Mouse (Mus musculus) embryo, embryonic 10 days (tissue): Measurements from ENCODE around the gene Tbx10.
"Not testable (repeated sequence)": the region's sequence is repeated elsewhere in the genome, so short reads cannot be mapped to it uniquely, and the experiment has no call there.

Source experiments
- DNase-seq: peaks from one replicate; pipeline ENCODE4 v3.0.0-alpha.2; 2015; ENCODE audit warnings: low spot score

Tbx10 gene

GRCm38 (mm10) chr19:3992416-3992815, at the start of gene Tbx10:
Tbx10 (plus strand) TSS chr19:3992752.
- DNase-seq, result no peak

DNA sequence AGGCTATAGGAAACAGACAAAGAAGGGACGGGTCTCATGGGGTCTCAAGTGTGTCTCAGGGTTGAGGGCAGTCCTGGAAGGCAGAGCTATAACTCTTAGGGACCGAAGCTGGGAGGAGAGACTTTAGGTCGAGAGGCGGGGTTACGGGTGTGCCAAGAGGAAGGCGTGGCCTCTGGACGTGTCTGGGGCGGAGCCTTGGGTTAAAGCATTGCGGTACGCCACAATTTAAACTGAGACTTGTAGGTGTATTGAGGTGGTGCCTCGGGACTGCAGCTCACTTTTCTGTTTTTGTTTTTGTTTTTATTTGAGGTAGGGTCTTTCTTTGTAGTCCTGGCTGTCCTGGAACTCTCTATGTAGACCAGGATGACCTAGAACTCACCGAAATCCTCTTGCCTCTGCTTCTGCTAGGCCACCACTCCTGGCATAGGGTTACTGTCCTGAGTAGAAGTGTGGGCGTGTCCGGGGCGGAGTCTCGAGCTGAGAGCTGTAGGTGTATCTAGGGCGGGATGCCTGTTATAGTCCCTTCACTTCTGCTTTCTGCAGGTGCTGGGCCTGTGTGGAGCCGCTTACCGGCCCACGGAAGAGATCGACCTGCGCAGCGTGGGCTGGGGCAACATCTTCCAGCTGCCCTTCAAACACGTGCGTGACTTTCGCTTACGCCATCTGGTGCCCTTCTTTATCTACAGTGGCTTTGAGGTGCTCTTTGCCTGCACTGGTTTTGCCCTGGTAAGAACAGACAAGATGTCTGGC, 49.4 kb upstream of the Tbx10 start:
- peak; percentile 30 for DNase-seq

- DNase-seq, result no peak
These were observed 46.5 kb upstream of the Tbx10 start for GRCm38 (mm10) chr19:3945872-3946564.

DNA sequence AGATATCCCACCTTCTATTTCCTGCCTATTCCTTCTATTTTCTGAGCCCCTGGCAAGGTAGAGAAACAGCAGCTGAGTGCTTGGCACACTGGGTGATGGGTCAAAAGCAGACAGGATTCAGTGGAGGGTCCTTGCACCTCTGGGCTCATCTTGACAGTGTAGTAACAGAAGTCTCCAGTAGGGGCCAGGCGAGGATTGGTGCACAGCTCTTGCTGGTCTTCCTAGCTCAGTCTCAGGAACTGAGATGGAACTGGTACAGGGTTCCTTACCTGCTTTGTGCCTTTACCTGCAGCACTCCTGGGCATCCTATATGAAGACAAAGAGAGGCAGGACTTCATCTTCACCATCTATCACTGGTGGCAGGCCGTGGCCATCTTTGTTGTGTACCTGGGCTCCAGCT, 45.8 kb upstream of the Tbx10 start:
- DNase-seq, result peak; percentile 77

GRCm38 (mm10) chr19:3947813-3948212, 44.7 kb upstream of the Tbx10 start:
- DNase-seq, result no peak

DNA sequence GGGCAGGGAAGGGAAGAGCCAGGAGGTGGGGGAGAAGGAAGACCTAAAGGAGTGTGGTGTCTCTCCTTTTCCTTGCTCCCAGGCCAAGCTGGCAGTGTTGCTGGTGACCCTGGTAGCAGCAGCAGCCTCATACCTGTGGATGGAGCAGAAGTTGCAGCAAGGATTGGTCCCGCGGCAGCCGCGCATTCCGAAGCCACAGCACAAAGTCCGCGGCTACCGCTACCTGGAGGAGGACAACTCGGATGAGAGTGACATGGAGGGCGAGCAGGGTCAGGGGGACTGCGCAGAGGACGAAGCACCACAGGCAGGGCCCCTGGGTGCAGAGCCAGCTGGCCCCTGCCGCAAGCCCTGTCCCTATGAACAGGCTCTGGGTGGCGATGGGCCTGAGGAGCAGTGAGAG, 44.0 kb upstream of the Tbx10 start:
- no peak for DNase-seq

- no peak for DNase-seq
These were observed 42.2 kb upstream of the Tbx10 start for GRCm38 (mm10) chr19:3950331-3950730.

- DNase-seq, result no peak
These were observed 41.1 kb upstream of the Tbx10 start for GRCm38 (mm10) chr19:3951461-3951860.

DNA sequence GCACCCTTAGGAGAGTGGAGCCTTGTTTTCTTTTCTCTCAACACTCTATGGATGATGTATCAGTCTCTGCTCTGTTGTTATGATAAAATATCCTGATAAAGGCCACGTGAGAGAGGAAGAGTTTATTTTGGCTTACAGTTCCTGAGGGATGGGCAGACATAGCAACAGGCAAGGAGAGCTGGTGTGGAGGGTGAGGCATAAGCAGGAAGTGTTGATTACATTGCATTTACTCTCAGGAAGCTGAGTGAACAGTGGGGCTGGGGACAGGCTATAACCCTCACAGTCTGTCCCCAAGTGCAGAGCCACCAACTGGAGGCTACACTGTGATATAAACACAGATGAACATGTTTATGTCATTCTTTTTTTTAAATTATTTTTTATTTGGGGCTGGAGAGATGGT, 40.5 kb upstream of the Tbx10 start:
- DNase-seq, result no peak

DNA sequence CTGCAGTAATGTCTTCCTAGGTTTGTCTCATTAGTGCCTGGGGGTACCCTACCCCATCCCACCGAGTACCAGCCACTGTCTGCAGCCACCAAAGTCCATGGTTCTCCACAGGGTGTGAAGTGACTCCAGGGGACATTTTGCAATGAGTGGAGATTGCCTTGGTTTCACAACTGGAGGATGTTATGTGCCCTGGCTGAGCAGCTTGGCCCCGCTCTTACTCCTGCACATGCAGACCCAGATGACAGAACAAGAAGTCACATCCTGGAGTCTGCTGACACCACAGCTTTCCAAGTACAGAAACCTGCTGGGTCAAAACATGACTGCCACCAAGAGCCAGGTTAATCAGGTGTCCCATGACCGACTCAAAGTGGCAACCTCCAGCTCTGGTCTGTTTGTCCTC, 37.5 kb upstream of the Tbx10 start:
- DNase-seq, result no peak

DNA sequence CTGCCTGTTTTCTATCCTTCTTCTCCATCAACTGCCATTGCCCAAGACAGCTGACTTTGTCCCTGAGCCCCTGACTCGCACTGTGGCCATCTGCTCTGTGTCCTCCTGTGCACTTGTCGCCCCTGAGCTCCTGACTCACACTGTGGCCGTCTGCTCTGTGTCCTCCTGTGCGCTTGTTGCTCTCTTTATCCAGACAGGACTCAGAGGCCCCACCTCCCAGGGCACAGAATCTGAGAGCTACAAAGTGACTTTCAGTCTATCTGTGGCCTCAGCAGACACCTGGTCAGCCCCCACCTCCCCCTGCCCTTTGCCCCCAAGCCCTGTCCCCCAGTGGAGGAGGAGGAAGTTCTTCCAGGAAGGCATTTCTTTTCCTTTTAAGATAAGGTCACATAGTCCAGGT, 36.7 kb upstream of the Tbx10 start:
- no peak for DNase-seq

DNA sequence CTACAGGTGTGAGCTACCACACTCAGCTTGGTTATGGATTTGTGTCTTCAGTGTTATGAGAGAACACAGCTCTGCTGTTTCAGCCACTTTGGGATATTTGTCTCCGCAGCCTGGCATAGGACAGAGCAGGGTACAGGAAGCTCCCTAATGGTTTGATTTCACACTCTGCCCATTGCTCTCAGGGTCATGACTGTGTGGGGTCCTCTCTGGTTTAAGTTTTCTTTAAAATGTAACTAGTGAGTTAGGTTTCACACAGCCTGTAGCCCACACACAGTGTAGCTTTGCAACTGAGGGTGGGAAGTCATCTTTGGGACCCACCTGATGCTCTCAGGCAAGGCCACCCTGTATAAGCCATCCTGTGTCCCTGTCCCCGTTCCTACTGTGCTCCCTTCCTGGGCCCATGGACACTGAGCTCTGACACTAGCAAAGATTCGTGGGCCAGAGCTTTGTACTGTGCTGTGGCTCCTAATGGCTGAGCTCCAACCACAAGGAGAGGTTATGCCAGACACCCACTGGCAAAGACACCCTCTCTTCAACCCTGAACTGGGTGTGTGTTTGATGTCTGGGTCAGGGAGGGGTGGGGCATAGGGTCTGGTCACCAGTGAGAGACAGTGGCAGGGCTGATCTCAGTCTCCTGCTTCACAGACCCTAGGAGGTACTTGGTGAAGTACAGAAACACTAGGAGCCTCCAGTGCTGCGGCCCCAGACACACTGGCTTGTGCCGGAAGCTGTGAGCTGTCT, 35.1 kb upstream of the Tbx10 start:
- DNase-seq, result not testable (repeated sequence)

DNA sequence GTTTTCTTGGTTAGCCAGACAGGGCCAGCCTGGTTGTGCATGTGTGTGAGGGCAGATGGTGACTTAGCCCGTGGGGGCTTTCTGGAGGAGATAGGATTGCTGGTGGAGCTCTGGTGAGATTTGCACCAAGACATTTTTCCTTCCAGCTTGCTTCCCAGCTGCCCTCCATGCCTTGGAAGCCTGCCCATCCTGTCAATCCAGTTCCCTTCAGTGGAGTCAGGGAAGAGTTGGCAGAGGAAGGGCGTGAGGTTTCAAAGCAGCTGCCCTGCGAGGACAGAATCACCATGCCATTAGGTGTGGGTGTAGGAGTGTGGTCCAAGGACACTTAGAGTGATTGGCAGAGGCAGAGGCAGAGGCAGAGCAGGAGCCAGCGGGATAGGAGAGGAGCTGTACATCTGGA, 34.1 kb upstream of the Tbx10 start, which contains the start of gene Aldh3b3:
Aldh3b3 (plus strand) TSS at position 176 of the 400 bp plus-strand sequence.
- no peak for DNase-seq

- DNase-seq, result no peak
These were observed 33.5 kb upstream of the Tbx10 start for GRCm38 (mm10) chr19:3959030-3959429.

GRCm38 (mm10) chr19:3960211-3960610, 32.3 kb upstream of the Tbx10 start:
- DNase-seq, result no peak

GRCm38 (mm10) chr19:3961805-3962204, 30.7 kb upstream of the Tbx10 start:
- DNase-seq, result not testable (repeated sequence)

GRCm38 (mm10) chr19:3962469-3962868, 30.1 kb upstream of the Tbx10 start:
- no peak for DNase-seq

- DNase-seq, result no peak
These were observed 28.5 kb upstream of the Tbx10 start for GRCm38 (mm10) chr19:3964030-3964429.

GRCm38 (mm10) chr19:3966330-3967075, 26.0 kb upstream of the Tbx10 start:
- DNase-seq, result no peak

DNA sequence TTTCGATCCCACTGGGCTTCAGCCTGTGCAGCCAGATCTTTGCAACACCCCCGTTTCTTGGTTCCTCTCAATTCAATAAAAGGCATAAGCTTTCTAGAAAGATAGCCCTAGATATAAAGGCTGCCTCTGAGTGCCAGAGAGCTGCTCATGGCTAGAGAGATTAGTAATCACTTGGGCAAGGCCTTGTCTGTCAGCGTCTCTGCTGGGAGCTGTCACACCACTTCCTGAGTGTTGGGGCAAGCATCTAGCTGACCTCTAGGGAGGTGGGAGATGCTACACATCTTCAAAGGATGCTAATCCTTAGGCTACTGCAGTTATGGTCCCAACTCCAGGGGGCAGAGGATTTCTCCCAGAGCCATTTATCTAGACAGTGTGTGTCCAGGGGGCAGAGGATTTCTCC, 25.3 kb upstream of the Tbx10 start:
- DNase-seq, result no peak

GRCm38 (mm10) chr19:3972229-3972628, 20.3 kb upstream of the Tbx10 start, which contains the start of gene Aldh3b2:
Aldh3b2 (plus strand) TSS chr19:3972328.
- peak; percentile 53 for DNase-seq

DNA sequence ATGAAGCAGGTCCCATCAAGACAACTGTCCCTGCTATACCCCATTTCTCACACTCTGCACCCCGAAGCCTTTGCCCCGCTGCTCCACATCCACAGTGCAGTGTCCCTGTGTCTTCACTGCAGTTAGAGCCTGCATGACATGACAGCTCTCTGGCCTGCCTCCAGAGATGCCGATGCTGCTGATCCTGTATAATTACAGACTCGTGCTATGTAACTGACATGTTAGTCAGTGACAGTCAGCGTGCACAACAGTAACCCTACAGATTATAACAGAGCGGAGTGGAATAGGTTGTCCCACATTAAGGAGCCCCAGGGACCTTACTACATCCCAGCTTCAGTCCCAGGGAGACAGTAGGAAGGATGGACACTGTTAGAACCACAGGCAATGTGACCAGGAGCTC, 17.9 kb upstream of the Tbx10 start:
- DNase-seq, result not testable (repeated sequence)
